ENCODE assay signal across 14 mouse cellular contexts in the genomic region with DNA sequence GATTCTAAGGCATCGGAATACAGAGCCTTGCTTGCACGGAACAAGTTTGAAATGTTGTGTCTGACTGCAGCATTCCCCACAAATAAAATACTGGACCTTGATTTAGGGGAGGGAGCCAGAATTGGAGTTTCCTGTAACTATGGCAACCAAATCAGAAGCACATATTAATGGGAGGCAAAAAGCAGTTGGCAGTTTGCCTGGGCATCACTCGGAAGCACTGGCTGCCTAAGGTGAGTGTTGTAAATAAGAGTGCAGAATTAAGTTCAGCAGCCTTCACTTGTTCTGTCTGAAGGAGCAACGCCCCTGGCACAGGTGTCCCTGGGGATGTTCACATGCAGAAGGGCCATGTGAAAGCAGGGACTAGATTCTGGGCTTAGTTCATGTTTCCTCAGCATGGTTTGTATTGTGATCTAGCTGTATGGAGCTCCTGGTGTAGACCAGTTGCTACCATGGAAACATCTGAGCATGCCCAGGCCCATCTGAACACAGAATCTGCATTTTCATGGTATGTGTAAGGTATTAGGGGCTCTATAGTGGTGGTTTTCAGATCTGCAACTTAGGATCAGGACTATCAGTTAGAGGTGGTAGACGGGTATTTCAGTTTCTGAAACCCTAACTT. TPM values are rescaled to one million over a fixed set of nuclear protein-coding genes. Genes with fewer than 3 reads are reported as not detected.
DNase-seq lines count a peak whose midpoint lies in the region; ATAC-seq lines count a peak whose summit lies in the region.
"Had no signal": no experiment of that assay in that cellular context is flagged by ENCODE, and none has a peak within 500 bp of the region (broad histone marks: within the 10 kb centered on the region; RNA-seq: fewer than 3 reads in every experiment).

No protein-coding gene starts in this region.

- no peak overlapping the region for H3K4me3 ChIP-seq in neural tube, embryonic 15.5 days (replicated peaks)
- H3K4me3 ChIP-seq: embryonic facial prominence, embryonic 15.5 days; heart, embryonic 10.5 days; liver, embryonic 13.5 days had no signal

- WGBS in neural tube, embryonic 15.5 days = 44% methylated on average over 5 of the region's 5 CpGs

- peaks cover 21% of the 10 kb centered on the region for H3K4me1 ChIP-seq in neural tube, embryonic 15.5 days
- H3K4me1 ChIP-seq: heart, embryonic 10.5 days; liver, embryonic 13.5 days had no signal

- no peak overlapping the region for H3K9ac ChIP-seq in neural tube, embryonic 15.5 days (replicated peaks)
- H3K9ac ChIP-seq: embryonic facial prominence, embryonic 15.5 days; liver, embryonic 13.5 days had no signal

- DNase-seq in cerebellum, postnatal 14 days = peak; percentile 68 to 71
- DNase-seq in cerebellum, adult 8-10 months = no peak
- peak; percentile 8 for DNase-seq in kidney, postnatal 10 days
- no peak for DNase-seq in kidney, adult 18-20 months
- peak; percentile 42 for DNase-seq in right cerebral cortex, postnatal 4 days
- DNase-seq in right cerebral cortex, postnatal 14 days = no peak
- no peak for DNase-seq in natural killer cell, adult 2 months (ENCODE audit: low spot score in 2 of 2)
- DNase-seq: cerebellum, adult 9-11 months; liver, embryonic 13.5 days; lung, postnatal 4 days; thymus, postnatal 14 days had no signal

- ATAC-seq in neural tube, embryonic 15.5 days (ENCODE audit: low FRiP score) = peak; percentile 47; the same call in 1 of the 2 replicates

- H3K27ac ChIP-seq in neural tube, embryonic 15.5 days (replicated peaks) = peak overlapping the region; percentile 45; the same call in 1 of the 2 replicates
- H3K27ac ChIP-seq: embryonic facial prominence, embryonic 15.5 days; heart, embryonic 10.5 days; liver, embryonic 13.5 days had no signal

- H3K36me3 ChIP-seq in neural tube, embryonic 15.5 days = no peaks in the 10 kb centered on the region
- H3K36me3 ChIP-seq: embryonic facial prominence, embryonic 15.5 days; heart, embryonic 10.5 days; liver, embryonic 13.5 days had no signal

- H3K4me2 ChIP-seq in neural tube, embryonic 15.5 days = no peak overlapping the region
- H3K4me2 ChIP-seq: embryonic facial prominence, embryonic 15.5 days; liver, embryonic 13.5 days had no signal

- no peaks in the 10 kb centered on the region for H3K9me3 ChIP-seq in neural tube, embryonic 15.5 days (replicated peaks)
- H3K9me3 ChIP-seq: embryonic facial prominence, embryonic 15.5 days; heart, embryonic 10.5 days; liver, embryonic 13.5 days had no signal

- no peaks in the 10 kb centered on the region for H3K27me3 ChIP-seq in neural tube, embryonic 15.5 days (replicated peaks)
- H3K27me3 ChIP-seq: embryonic facial prominence, embryonic 15.5 days; liver, embryonic 13.5 days had no signal

RNA-seq across cellular contexts. Expression of a gene that starts 28.3 kb away (rescaled TPM):
- polyA plus RNA-seq in neural tube, embryonic 15.5 days (2015; fragmentation: Nextera tagmentation; extraction: Ambion mirVana) = 23.7 and 30.1 TPM in 2 replicates

Comparison
In these comparisons a context has a peak if more than half of its experiments do, and no peak if none do; other contexts are left out.
1. DNase-seq: peak in cerebellum, postnatal 14 days (2 of 2), kidney, postnatal 10 days (single experiment) and right cerebral cortex, postnatal 4 days (single experiment); none in cerebellum, adult 8-10 months (single experiment), kidney, adult 18-20 months (single experiment), right cerebral cortex, postnatal 14 days (single experiment) and natural killer cell, adult 2 months (0 of 2).